In genomic region chr14:61235846-61236474, GRCm38 (mm10) we compare ENCODE assay signal across 13 mouse cellular contexts. TPM values are rescaled to one million over a fixed set of nuclear protein-coding genes. Genes with fewer than 3 reads are reported as not detected.
DNase-seq lines count a peak whose midpoint lies in the region; ATAC-seq and TF ChIP-seq lines count a peak whose summit lies in the region.
"Had no signal": no experiment of that assay in that cellular context is flagged by ENCODE, and none has a peak within 500 bp of the region (broad histone marks: within the 10 kb centered on the region; RNA-seq: fewer than 3 reads in every experiment).

No protein-coding gene starts in this region.

- no peak for TF ChIP-seq CTCF in layer of hippocampus, adult 2 months (conservative IDR thresholded peaks at IDR 0.05)

- no peak overlapping the region for H3K4me3 ChIP-seq in heart, embryonic 13.5 days
- H3K4me3 ChIP-seq in layer of hippocampus, adult 2 months = no peak overlapping the region
- H3K4me3 ChIP-seq: liver, embryonic 12.5 days had no signal

- intact Hi-C loops in heart, postnatal 25 days (cut with DNase I) = no loop called here

- H3K27ac ChIP-seq in heart, embryonic 13.5 days (replicated peaks) = peak overlapping the region; percentile 79
- no peak overlapping the region for H3K27ac ChIP-seq in layer of hippocampus, adult 2 months
- H3K27ac ChIP-seq: kidney, postnatal 0 days; liver, embryonic 12.5 days had no signal

- H3K4me1 ChIP-seq in heart, embryonic 13.5 days = peaks cover 11% of the 10 kb centered on the region

- ATAC-seq in heart, embryonic 13.5 days (ENCODE audit: extremely low read depth, insufficient number of reproducible peaks, low FRiP score, low TSS enrichment) = no peak
- ATAC-seq: liver, embryonic 12.5 days had no signal

- H3K4me2 ChIP-seq in heart, embryonic 13.5 days = no peak overlapping the region
- H3K4me2 ChIP-seq: liver, embryonic 12.5 days had no signal

- H3K27me3 ChIP-seq in heart, embryonic 13.5 days (replicated peaks) = no peaks in the 10 kb centered on the region
- H3K27me3 ChIP-seq: CH12.LX; liver, embryonic 12.5 days had no signal

- 0 out of 2 replicates have a peak overlapping the region, but pooled peaks have one; percentile 40 for H3K9ac ChIP-seq in heart, embryonic 13.5 days
- H3K9ac ChIP-seq: liver, embryonic 12.5 days had no signal

- no peaks in the 10 kb centered on the region for H3K36me3 ChIP-seq in heart, embryonic 13.5 days
- H3K36me3 ChIP-seq: liver, embryonic 12.5 days had no signal

- peak; percentile 20 to 33 for DNase-seq in heart, adult 18-20 months
- DNase-seq in heart, postnatal 25 days (ENCODE audit: low spot score) = no peak
- peak; percentile 50 for DNase-seq in testis, postnatal 10 days (ENCODE audit: low spot score)
- DNase-seq in testis, postnatal 14 days (ENCODE audit: low spot score) = no peak
- DNase-seq in layer of hippocampus, adult 2 months (ENCODE audit: low spot score in 2 of 2) = no peak
- DNase-seq in cerebellum, adult 18-20 months = no peak
- DNase-seq: cerebellum, postnatal 36 days; lung, postnatal 4 days; thymus, postnatal 4 days had no signal

- H3K9me3 ChIP-seq in heart, embryonic 13.5 days = no peaks in the 10 kb centered on the region
- H3K9me3 ChIP-seq: liver, embryonic 12.5 days had no signal

- WGBS in heart, embryonic 13.5 days = 24% methylated on average over 5 of the region's 5 CpGs

RNA-seq across cellular contexts. Expression of gene Sgcg, which starts 22.3 kb away (rescaled TPM):
- total RNA-seq in heart, adult 18-20 months (2021) = 100 to 1,000 TPM; 181 to 202 TPM
- 100 to 1,000 TPM; 211 to 227 TPM for total RNA-seq in heart, postnatal 25 days (2021)
- polyA plus RNA-seq in heart, embryonic 13.5 days (2015; fragmentation: Nextera tagmentation; extraction: Ambion mirVana) = 16.6 and 19.9 TPM in 2 replicates
- total RNA-seq in layer of hippocampus, adult 2 months (2021) = under 1 TPM in 1 of 2 experiments, not detected in 1; 0.28 TPM
- total RNA-seq: CH12.LX had no signal

Comparison
In these comparisons a context has a peak if more than half of its experiments do, and no peak if none do; other contexts are left out.
1. DNase-seq: peak in heart, adult 18-20 months (2 of 2) and testis, postnatal 10 days (single experiment); none in heart, postnatal 25 days (single experiment), testis, postnatal 14 days (single experiment), layer of hippocampus, adult 2 months (0 of 2) and cerebellum, adult 18-20 months (0 of 2).
2. RNA of gene Sgcg, which starts 22.3 kb away (total RNA-seq): 211 to 227 TPM in heart, postnatal 25 days and 181 to 202 TPM in heart, adult 18-20 months; 0.28 TPM in layer of hippocampus, adult 2 months; every median in the first group is over 100 times any median in the second.